Mouse (Mus musculus): ENCODE results near the gene Lpxn.

GRCm38 (mm10) chr19:12831559-12831958, 35.6 kb downstream of the Lpxn start:
- TF ChIP-seq GATA1 (IDR thresholded peaks at IDR 0.05; ENCODE audit: borderline replicate concordance, low read length): no peak
- no peak for TF ChIP-seq FLI1 (IDR thresholded peaks at IDR 0.05; ENCODE audit: low read length)

Data from megakaryocyte, embryonic 14.5 days (primary cell).